Mouse (Mus musculus): ENCODE results near the gene Klhdc8b. TPM values are rescaled to one million over a fixed set of nuclear protein-coding genes. Genes with fewer than 3 reads are reported as not detected.

The Klhdc8b gene
- polyA plus RNA-seq (2012; fragmentation: generic; extraction: Trizol), result 1 to 10 TPM; 1.4 to 9.8 TPM

GRCm38 (mm10) chr9:108461181-108461631 is at the start of gene Klhdc8b:
Klhdc8b (minus strand) TSS chr9:108461581.

GRCm38 (mm10) chr9:108507619-108508434 is 46.4 kb upstream of the Klhdc8b start, which contains the start of gene Qars:
Qars (plus strand) TSS chr9:108507706.

GRCm38 (mm10) chr9:108490559-108491285 is 29.3 kb upstream of the Klhdc8b start, which contains the start of gene Usp19:
Usp19 (plus strand) TSS chr9:108490602.

GRCm38 (mm10) chr9:108479721-108480351 is 18.5 kb upstream of the Klhdc8b start, which contains the start of gene Lamb2:
Lamb2 (plus strand) TSS chr9:108479736.

GRCm38 (mm10) chr9:108460319-108461178 is 832 bp downstream of the Klhdc8b start, which contains the start of gene Ccdc71:
Ccdc71 (plus strand) TSS chr9:108460527.

GRCm38 (mm10) chr9:108436182-108436581 is 25.2 kb downstream of the Klhdc8b start, which contains the start of gene BC048562:
BC048562 (plus strand) TSS chr9:108436482.

GRCm38 (mm10) chr9:108428384-108428783 is 33.0 kb downstream of the Klhdc8b start, which contains the start of gene Ccdc36:
Ccdc36 (minus strand) TSS chr9:108428484.

Other genes starting within 250 kb of the Klhdc8b start
- gene Dag1, start 197.6 kb downstream of the Klhdc8b start, polyA plus RNA-seq (2012; fragmentation: generic; extraction: Trizol), result 10 to 100 TPM in 1 of 2 experiments, 1 to 10 TPM in 1; 8.1 to 96.8 TPM
- gene Nicn1, start 171.2 kb downstream of the Klhdc8b start, polyA plus RNA-seq (2012; fragmentation: generic; extraction: Trizol), result 10 to 100 TPM in 1 of 2 experiments, 1 to 10 TPM in 1; 8.9 to 63.2 TPM
- gene Amt, start 164.7 kb downstream of the Klhdc8b start, polyA plus RNA-seq (2012; fragmentation: generic; extraction: Trizol), result 1 to 10 TPM in 1 of 2 experiments, under 1 TPM in 1; 0.23 to 6.4 TPM
- 100 to 1,000 TPM; 144 to 229 TPM for gene Rhoa, start 155.5 kb downstream of the Klhdc8b start, polyA plus RNA-seq (2012; fragmentation: generic; extraction: Trizol)
- gene Tcta, start 155.4 kb downstream of the Klhdc8b start, polyA plus RNA-seq (2012; fragmentation: generic; extraction: Trizol), result 10 to 100 TPM; 11.0 to 48.4 TPM
- 100 to 1,000 TPM; 786 to 822 TPM for gene Gpx1, start 122.7 kb downstream of the Klhdc8b start, polyA plus RNA-seq (2012; fragmentation: generic; extraction: Trizol)
- gene Usp4, start 113.7 kb downstream of the Klhdc8b start, polyA plus RNA-seq (2012; fragmentation: generic; extraction: Trizol), result 10 to 100 TPM; 68.6 to 96.9 TPM
- gene 1700102P08Rik, start 68.8 kb downstream of the Klhdc8b start, polyA plus RNA-seq (2012; fragmentation: generic; extraction: Trizol), result under 1 TPM; 0.04 to 0.35 TPM
- not detected for gene Ccdc36, start 33.1 kb downstream of the Klhdc8b start, polyA plus RNA-seq (2012; fragmentation: generic; extraction: Trizol)
- gene BC048562, start 25.1 kb downstream of the Klhdc8b start, polyA plus RNA-seq (2012; fragmentation: generic; extraction: Trizol), result not detected
- 10 to 100 TPM; 28.0 to 46.0 TPM for gene Ccdc71, start 1.1 kb downstream of the Klhdc8b start, polyA plus RNA-seq (2012; fragmentation: generic; extraction: Trizol)
- gene Lamb2, start 18.2 kb upstream of the Klhdc8b start, polyA plus RNA-seq (2012; fragmentation: generic; extraction: Trizol), result 100 to 1,000 TPM in 1 of 2 experiments, 1 to 10 TPM in 1; 9.4 to 170 TPM
- gene Usp19, start 29.0 kb upstream of the Klhdc8b start, polyA plus RNA-seq (2012; fragmentation: generic; extraction: Trizol), result 10 to 100 TPM; 21.0 to 70.4 TPM
- 100 to 1,000 TPM; 170 to 180 TPM for gene Qars, start 46.1 kb upstream of the Klhdc8b start, polyA plus RNA-seq (2012; fragmentation: generic; extraction: Trizol)
- 10 to 100 TPM in 1 of 2 experiments, 1 to 10 TPM in 1; 5.6 to 45.1 TPM for gene Qrich1, start 55.2 kb upstream of the Klhdc8b start, polyA plus RNA-seq (2012; fragmentation: generic; extraction: Trizol)
- gene Impdh2, start 98.7 kb upstream of the Klhdc8b start, polyA plus RNA-seq (2012; fragmentation: generic; extraction: Trizol), result 100 to 1,000 TPM; 210 to 374 TPM
- gene Ndufaf3, start 105.9 kb upstream of the Klhdc8b start, polyA plus RNA-seq (2012; fragmentation: generic; extraction: Trizol), result 10 to 100 TPM; 11.3 to 25.8 TPM
- 100 to 1,000 TPM; 174 to 202 TPM for gene Dalrd3, start 108.3 kb upstream of the Klhdc8b start, polyA plus RNA-seq (2012; fragmentation: generic; extraction: Trizol)
- gene Wdr6, start 117.2 kb upstream of the Klhdc8b start, polyA plus RNA-seq (2012; fragmentation: generic; extraction: Trizol), result 100 to 1,000 TPM in 1 of 2 experiments, 10 to 100 TPM in 1; 32.7 to 139 TPM
- gene P4htm, start 136.1 kb upstream of the Klhdc8b start, polyA plus RNA-seq (2012; fragmentation: generic; extraction: Trizol), result 1 to 10 TPM in 1 of 2 experiments, under 1 TPM in 1; 0.50 to 3.4 TPM
- 10 to 100 TPM in 1 of 2 experiments, 1 to 10 TPM in 1; 7.1 to 18.8 TPM for gene Arih2, start 187.8 kb upstream of the Klhdc8b start, polyA plus RNA-seq (2012; fragmentation: generic; extraction: Trizol)
- gene Slc25a20, start 200.5 kb upstream of the Klhdc8b start, polyA plus RNA-seq (2012; fragmentation: generic; extraction: Trizol), result 10 to 100 TPM in 1 of 2 experiments, 1 to 10 TPM in 1; 5.9 to 25.6 TPM
- 1 to 10 TPM; 2.9 to 7.0 TPM for gene Prkar2a, start 227.7 kb upstream of the Klhdc8b start, polyA plus RNA-seq (2012; fragmentation: generic; extraction: Trizol)